Mouse (Mus musculus) 416B (cell line): ENCODE measurements at regions not wholly inside any gene's neighbourhood (a gene's known extent, or its start where the extent isn't known, plus 50 kb on each side); places are given as distances from the start of the nearest gene placed in this dataset.
A peak's percentile ranks its signal among the peaks of the same experiment; 100 is the strongest.

Experiments used
- DNase-seq: peaks from one replicate; pipeline ENCODE4 v3.0.0; 2011; ENCODE audit warnings: low read depth

- no peak for DNase-seq
Measured at GRCm38 (mm10) chr11:111715401-111715800, 649.4 kb downstream of the Kcnj2 start.

GRCm38 (mm10) chr11:111722276-111722675 lies 656.3 kb downstream of the Kcnj2 start:
- no peak for DNase-seq

- no peak for DNase-seq
Measured at GRCm38 (mm10) chr11:111728148-111728547, 662.2 kb downstream of the Kcnj2 start.

- DNase-seq = no peak
Measured at GRCm38 (mm10) chr11:111732096-111732495, 666.1 kb downstream of the Kcnj2 start.

- no peak for DNase-seq
Measured at GRCm38 (mm10) chr11:111735446-111735845, 669.5 kb downstream of the Kcnj2 start.

- DNase-seq = no peak
Measured at GRCm38 (mm10) chr11:111735961-111736360, 670.0 kb downstream of the Kcnj2 start.

- DNase-seq = no peak
Measured at GRCm38 (mm10) chr11:111743356-111743755, 677.4 kb downstream of the Kcnj2 start.

GRCm38 (mm10) chr11:111747262-111747946 lies 681.4 kb downstream of the Kcnj2 start:
- no peak for DNase-seq

GRCm38 (mm10) chr11:111747947-111748322 lies 682.0 kb downstream of the Kcnj2 start:
- no peak for DNase-seq

- DNase-seq = no peak
Measured at GRCm38 (mm10) chr11:111748496-111748895, 682.5 kb downstream of the Kcnj2 start.

GRCm38 (mm10) chr11:111754735-111755134 lies 688.8 kb downstream of the Kcnj2 start:
- no peak for DNase-seq

- DNase-seq = peak; percentile 56
Measured at GRCm38 (mm10) chr11:111763081-111763480, 697.1 kb downstream of the Kcnj2 start.

- DNase-seq = no peak
Measured at GRCm38 (mm10) chr11:111766371-111767011, 700.5 kb downstream of the Kcnj2 start.

GRCm38 (mm10) chr11:111767012-111767392 lies 701.0 kb downstream of the Kcnj2 start:
- DNase-seq = no peak

- DNase-seq = peak; percentile 82
Measured at GRCm38 (mm10) chr11:111774108-111774679, 708.2 kb downstream of the Kcnj2 start.

GRCm38 (mm10) chr11:111781321-111781720 lies 715.4 kb downstream of the Kcnj2 start:
- peak; percentile 33 for DNase-seq

- no peak for DNase-seq
Measured at GRCm38 (mm10) chr11:111791267-111791926, 725.4 kb downstream of the Kcnj2 start.

- DNase-seq = peak; percentile 70
Measured at GRCm38 (mm10) chr11:111801033-111801432, 735.1 kb downstream of the Kcnj2 start.

GRCm38 (mm10) chr11:111816176-111816775 lies 750.3 kb downstream of the Kcnj2 start:
- no peak for DNase-seq

GRCm38 (mm10) chr11:111818124-111818523 lies 752.2 kb downstream of the Kcnj2 start:
- no peak for DNase-seq

GRCm38 (mm10) chr11:111820356-111820755 lies 754.4 kb downstream of the Kcnj2 start:
- DNase-seq = no peak

GRCm38 (mm10) chr11:111828455-111828854 lies 762.5 kb downstream of the Kcnj2 start:
- no peak for DNase-seq
